Mouse (Mus musculus) left cerebral cortex, adult 11 months (tissue): ENCODE results near the gene Vezf1.
"Not testable (repeated sequence)": the region's sequence is repeated elsewhere in the genome, so short reads cannot be mapped to it uniquely, and the experiment has no call there.

Experiments
- DNase-seq: peaks from one replicate; pipeline ENCODE4 v3.0.0; 2022; ENCODE audit warnings: low spot score

The Vezf1 gene

DNA sequence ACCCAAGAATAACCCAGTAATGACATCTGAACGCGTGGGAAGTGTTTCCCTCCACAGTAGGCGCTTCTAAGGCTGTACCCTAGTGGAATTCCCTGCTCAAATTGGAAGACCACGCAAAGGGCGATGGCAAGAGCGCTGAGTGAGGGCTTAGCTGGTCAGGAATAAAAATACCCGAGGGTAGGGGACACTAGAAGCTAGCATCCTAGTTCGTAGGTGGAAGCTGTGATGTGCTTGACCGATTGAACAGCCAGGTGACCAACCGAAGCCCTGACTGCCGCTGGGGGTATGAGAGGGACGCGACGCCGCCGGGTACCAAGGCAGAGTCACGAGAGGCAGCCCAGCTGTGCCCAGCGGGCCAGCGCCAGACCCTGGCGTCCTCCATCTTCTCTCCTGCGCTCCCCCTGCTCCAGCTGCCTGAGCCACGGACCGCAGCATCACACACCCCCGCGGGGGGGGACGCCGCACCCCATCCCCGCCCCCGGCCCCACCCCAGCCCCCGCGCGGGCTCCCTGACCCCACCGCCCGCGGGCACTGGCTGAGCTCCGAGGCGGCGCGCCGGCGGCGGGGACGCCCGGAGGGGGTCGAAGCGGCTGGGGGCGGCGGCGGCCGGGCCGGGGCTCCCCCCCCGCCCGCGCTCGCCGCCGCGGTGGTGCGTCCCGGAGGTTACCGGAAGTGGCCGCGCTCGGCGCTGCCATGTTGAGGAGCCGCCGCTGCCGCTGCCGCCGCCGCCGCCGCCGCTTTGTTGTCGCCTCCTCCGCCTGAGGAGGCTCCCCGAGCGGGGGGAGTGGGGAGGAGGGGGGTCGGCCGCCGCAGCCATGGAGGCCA is at the start of gene Vezf1:
Gene Vezf1 (plus strand): TSS at position 694 of the 825 bp plus-strand sequence.
- peak; percentile 40 for DNase-seq

DNA sequence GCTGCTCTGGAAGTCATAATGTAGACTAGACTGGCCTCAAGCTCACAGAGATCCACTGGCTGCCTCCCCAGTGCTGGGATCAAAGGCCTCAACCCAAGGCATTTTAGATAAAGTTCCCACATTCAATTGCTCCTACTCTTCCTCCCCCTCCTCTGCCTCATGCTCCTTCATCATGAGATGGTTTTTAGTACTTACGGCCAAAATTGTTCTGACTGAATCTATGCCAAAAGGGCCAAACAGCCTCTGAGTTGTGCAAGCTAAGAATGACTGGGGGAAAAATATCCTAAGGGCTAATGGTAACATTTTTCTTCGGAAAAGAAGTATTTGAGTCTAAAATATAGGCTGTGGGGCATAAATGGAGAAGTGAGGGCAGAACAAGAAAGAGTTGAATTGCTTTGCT is 44.1 kb upstream of the Vezf1 start:
- DNase-seq = no peak

- DNase-seq = no peak
Measured at GRCm38 (mm10) chr11:88027391-88028035, 40.6 kb upstream of the Vezf1 start.

DNA sequence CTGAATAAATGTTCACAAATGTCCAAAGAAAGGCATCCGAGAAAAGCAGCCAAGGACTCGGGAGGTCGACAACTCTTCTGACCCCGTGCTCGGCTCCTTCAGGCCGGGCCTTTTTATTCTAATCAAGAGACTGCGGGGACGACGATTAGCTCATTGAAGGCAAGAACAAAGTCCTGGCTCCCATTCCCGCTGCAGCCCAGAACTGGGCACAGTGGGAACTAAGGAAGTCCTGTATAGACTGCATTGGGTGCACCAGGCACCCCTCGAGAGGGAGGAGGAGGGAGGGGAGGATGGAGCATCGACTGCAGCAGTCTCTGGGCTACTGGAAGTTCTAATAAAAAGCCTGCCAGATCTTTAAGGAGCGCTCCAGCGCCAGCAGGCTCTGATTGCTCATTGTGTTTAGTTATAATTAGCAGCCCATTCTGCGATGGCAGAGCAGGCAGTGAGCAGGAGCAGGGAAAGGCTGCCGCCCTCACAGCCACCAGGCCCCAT is 39.8 kb upstream of the Vezf1 start:
- no peak for DNase-seq

GRCm38 (mm10) chr11:88030219-88030618 is 37.9 kb upstream of the Vezf1 start:
- no peak for DNase-seq

DNA sequence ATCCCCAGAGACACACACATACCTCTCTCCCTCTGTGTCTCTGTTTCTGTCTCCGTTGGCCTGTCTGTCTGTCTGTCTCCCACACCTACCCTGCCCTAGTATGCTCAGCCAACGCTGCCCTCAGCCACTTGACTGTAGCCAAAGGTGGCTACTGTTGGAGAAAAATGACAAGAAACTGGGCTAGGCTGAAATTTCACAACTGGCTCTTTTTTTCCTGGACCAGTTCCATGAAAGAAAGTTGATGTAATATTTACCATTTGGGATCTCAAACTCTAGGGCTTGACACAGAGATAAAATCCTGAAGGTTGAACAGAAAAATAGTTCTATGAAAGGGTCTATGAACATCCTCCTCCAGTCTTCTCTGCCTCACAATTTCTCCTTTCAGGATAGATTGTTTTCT is 37.2 kb upstream of the Vezf1 start:
- DNase-seq = no peak

DNA sequence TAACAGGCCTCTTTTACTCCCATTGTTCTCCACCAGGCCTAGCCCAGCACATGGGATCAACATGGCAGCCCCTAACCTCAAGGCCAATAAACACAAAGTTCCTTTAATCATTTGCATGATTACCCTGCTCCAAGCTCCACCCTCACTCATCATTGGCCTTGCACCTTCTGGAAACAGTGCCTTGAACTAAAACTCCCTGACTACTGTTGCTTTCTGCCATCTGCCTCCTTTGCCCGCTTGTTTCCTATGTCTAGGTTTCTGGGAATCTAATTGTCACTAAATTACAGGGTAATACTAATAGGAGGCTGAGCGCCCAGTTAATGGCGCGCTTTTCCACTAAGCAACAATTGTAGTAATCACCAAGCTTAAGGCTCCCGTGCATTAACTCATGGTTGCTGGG is 36.3 kb upstream of the Vezf1 start:
- DNase-seq = no peak

GRCm38 (mm10) chr11:88035970-88036369 is 32.1 kb upstream of the Vezf1 start:
- DNase-seq = no peak

DNA sequence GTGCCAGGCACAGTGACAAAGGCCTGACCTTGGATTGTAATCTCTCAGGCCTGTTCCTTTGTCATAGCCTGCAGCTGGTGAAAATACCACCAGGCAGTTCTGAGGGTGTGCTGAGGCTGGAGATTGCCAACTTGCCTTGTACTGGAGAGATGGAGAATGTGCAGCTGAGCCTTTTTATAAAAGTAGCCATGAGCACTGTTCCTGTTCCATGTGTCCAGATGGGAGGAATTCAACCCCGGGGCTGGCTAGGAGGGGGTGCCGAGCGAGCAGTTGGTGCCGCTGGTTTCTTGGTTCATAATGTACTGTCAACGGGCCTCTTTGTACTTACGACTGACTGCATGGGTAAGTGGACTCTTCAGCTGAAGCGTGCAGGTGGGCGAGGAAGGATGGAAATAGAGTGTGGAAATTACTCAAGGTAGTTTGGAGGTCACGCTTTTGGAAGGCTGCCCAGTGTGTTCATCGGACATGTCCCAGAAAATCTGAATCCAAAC is 31.3 kb upstream of the Vezf1 start:
- DNase-seq = no peak

DNA sequence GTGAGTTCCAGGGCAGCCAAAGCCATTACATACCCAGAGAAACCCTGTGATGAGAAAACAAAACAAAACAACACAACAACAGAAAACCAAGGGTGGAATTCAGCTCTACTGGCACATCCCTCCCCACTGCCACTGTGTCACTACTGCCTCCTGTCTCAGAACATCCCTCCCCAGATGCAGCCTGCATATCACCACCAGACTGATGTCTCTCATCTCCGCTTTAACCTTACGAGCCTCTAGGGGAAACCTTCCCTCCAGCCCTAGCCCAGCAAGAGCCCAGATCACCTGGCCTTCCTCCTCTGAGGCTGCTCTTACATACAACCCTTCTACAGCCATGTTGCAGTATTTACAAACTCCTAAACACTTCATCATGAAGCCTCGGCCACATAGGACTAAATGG is 30.7 kb upstream of the Vezf1 start:
- DNase-seq = no peak

GRCm38 (mm10) chr11:88039066-88039465 is 29.0 kb upstream of the Vezf1 start:
- DNase-seq = no peak

- no peak for DNase-seq
Measured at GRCm38 (mm10) chr11:88044314-88044713, 23.8 kb upstream of the Vezf1 start.

- not testable (repeated sequence) for DNase-seq
Measured at GRCm38 (mm10) chr11:88045159-88045558, 22.9 kb upstream of the Vezf1 start.

- no peak for DNase-seq
Measured at GRCm38 (mm10) chr11:88045878-88046277, 22.2 kb upstream of the Vezf1 start.

- DNase-seq = no peak
Measured at GRCm38 (mm10) chr11:88046323-88046937, 21.6 kb upstream of the Vezf1 start.

DNA sequence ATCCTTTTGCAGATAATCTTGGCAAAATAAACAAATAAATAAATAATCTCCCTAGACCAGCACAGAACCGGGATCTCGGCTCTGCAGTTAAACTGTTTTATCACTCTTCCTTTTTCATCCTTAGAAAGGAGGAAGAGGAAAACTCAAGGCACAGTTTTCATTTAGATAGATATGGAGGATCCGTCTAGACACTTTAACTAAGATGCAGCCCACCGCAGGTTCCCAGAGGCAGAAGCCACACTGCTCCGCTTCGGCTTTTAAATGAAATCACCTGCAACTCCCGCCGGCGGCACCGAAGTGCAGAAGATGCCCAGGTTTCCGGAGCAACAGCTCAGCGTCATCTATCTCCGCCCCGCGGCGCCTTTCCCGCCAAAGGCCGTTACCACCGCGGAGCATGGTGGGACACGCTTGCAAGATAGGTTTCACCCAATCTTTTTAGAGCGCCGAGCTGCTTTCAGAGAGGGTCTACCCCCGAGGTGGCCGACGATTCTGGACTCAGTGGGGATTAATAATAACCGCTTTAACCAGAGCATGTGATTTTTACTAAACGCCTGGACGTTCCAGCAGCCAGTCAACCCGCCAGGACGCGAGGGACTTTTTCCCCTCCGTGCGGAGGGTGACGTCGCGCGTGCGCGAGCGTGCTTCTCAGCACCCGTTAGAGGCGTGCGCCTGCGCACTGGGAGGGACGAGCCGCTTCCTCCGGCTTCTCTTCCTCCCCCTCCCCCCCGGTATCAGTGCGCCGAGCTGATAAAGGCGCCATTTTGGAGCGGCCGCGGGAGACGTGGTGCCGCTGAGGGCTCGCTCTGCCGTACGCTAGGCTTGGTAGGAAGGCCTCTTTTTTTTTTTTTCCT is 20.9 kb upstream of the Vezf1 start, which contains the start of gene Srsf1:
Gene Srsf1 (plus strand): TSS at position 430 of the 851 bp plus-strand sequence.
- peak; percentile 94 for DNase-seq

DNA sequence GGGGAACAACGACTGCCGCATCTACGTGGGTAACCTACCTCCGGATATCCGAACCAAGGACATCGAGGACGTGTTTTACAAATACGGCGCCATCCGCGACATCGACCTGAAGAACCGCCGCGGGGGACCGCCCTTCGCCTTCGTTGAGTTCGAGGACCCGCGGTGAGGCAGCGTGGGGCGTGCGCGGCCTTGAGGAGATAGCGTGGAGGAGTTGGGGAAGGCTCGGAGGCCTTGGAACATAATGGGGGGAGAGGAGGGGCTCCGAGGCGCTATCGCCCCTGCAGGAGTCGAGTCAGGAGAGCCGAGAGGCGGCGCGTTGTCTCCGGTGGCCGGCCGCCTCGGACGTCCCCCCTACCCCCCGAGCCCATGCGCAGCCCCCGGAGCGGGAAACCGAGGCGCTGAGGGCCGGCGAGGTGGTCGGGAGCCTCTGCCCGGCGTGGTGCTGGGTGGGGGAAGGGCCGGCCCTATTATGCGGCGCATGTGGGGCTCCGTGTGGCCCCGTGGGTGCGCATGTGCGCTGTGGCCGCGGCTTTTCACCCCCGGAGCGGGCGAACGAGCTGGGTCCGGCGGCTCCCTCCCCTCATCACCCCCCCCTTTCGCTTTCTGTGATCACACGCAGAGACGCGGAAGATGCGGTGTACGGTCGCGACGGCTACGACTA is 20.1 kb upstream of the Vezf1 start:
- peak; percentile 50 for DNase-seq

DNA sequence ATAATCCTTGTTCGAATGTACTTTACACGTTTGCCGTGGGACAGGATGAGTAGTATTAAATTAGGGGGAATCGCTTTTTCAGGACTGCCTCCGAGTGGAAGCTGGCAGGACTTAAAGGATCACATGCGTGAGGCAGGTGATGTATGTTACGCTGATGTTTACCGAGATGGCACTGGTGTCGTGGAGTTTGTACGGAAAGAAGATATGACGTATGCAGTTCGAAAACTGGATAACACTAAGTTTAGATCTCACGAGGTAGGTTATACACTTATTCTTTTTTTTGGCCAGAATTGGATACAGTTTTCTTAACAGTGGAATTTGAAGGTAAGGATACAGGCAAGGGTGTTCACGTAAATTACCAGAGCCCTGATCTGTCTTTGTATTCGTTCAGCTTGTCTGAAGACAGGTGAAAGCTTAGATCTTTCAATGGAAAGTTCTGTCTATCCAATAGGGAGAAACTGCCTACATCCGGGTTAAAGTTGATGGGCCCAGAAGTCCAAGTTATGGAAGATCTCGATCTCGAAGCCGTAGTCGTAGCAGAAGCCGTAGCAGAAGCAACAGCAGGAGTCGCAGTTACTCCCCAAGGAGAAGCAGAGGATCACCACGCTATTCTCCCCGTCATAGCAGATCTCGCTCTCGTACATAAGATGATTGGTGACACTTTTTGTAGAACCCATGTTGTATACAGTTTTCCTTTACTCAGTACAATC is 19.0 kb upstream of the Vezf1 start:
- DNase-seq = no peak

GRCm38 (mm10) chr11:88049732-88050131 is 18.3 kb upstream of the Vezf1 start:
- DNase-seq = no peak

- no peak for DNase-seq
Measured at GRCm38 (mm10) chr11:88052638-88053037, 15.4 kb upstream of the Vezf1 start.

- DNase-seq = no peak
Measured at GRCm38 (mm10) chr11:88053821-88054220, 14.3 kb upstream of the Vezf1 start.
